Mouse (Mus musculus) lung, postnatal 0 days (tissue): Measurements from ENCODE around the gene Zfp866.
A peak's percentile ranks its signal among the peaks of the same experiment; 100 is the strongest.

Experiments used
- CTCF ChIP-seq: IDR thresholded peaks from 2 replicates; pipeline ENCODE4 v1.5.1; 2016; ENCODE audit warnings: antibody characterized with exemption, mild to moderate bottlenecking
- EP300 ChIP-seq: IDR thresholded peaks from 2 replicates; pipeline ENCODE4 v1.6.1; 2016; ENCODE audit warnings: antibody characterized with exemption, mild to moderate bottlenecking, control low read depth

DNA sequence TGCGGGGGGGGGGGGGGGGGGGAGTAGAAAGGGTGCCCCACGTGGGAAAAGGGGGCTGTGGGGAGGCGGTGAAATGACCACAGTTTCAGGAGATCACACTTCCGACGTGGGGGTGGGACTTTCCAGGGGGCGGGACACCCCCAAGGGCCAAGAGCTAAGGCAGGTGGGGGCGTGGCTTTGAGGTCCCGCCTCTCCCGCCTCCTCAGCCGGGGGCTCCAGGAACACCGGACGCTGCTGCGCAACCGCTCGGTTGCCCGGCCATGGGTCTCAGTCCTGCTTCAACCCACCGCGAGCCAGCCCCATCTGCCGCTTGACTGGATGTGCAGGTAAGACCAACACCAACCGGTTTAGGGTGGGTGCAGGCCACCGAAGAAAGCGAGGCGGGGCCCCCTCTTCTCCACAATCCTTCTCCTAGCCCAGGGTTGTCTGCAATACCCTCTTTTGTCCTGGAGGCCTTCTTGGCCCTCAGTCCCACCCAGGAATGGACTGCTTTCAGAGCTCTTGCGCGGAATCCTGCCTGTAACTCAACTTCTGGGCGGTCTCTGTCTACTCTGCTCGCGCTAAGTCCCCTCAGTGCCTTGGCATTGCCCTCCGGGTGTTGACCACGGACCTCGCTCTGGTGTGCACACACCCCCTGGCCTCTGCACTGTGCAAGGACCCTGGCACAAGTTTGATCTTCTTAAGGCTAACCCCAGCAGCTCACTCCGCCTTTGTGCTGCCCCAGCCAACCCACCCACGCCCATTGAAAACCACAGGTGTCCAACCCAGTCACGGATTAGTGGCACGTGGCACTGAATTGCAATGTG, 31.6 kb upstream of the Zfp866 start, which contains the start of gene Lpar2:
- TF ChIP-seq CTCF (peak; percentile 22; the same call in 1 of the 2 replicates), EP300 (no peak)
